Mouse (Mus musculus): ENCODE measurements around the gene Sorcs2. TPM values are rescaled to one million over a fixed set of nuclear protein-coding genes. Genes with fewer than 3 reads are reported as not detected.
A peak's percentile ranks its signal among the peaks of the same experiment; 100 is the strongest.

Gene Sorcs2
- 1 to 10 TPM; 8.3 to 8.7 TPM for total RNA-seq (2021)
- long read RNA-seq, experiment 1, partial matches to known transcripts = 2 of 7 reads
- long read RNA-seq, experiment 1, other reads (novel, unspliced or antisense) = 5 of 7 reads
- long read RNA-seq, experiment 2, full-length matches to known transcripts = 5 of 10 reads
- long read RNA-seq, experiment 2, partial matches to known transcripts = 1 of 10 reads
- long read RNA-seq, experiment 2, other reads (novel, unspliced or antisense) = 4 of 10 reads

GRCm38 (mm10) chr5:36397837-36398282, at the start of gene Sorcs2:
TSS of gene Sorcs2 (minus strand) at chr5:36398139.
- intact Hi-C loops (cut with DNase I; ENCODE audit: low total_unique reads) = loop anchor here (2.0 to 10.0 kb wide), 4 partner anchors 73 to 416 kb away; no protein-coding TSS in a partner anchor
- peak; percentile 89 for DNase-seq

GRCm38 (mm10) chr5:36446166-36446890, 48.4 kb upstream of the Sorcs2 start:
- DNase-seq = no peak
- intact Hi-C loops (cut with DNase I; ENCODE audit: low total_unique reads) = no loop called here

GRCm38 (mm10) chr5:36445028-36445427, 47.1 kb upstream of the Sorcs2 start:
- no peak for DNase-seq
- intact Hi-C loops (cut with DNase I; ENCODE audit: low total_unique reads) = no loop called here

- no peak for DNase-seq
- intact Hi-C loops (cut with DNase I; ENCODE audit: low total_unique reads) = no loop called here
Measured at GRCm38 (mm10) chr5:36444611-36445010, 46.7 kb upstream of the Sorcs2 start.

GRCm38 (mm10) chr5:36440741-36441140, 42.8 kb upstream of the Sorcs2 start:
- intact Hi-C loops (cut with DNase I; ENCODE audit: low total_unique reads) = no loop called here
- DNase-seq = no peak

GRCm38 (mm10) chr5:36436858-36437257, 38.9 kb upstream of the Sorcs2 start:
- intact Hi-C loops (cut with DNase I; ENCODE audit: low total_unique reads) = no loop called here
- DNase-seq = peak; percentile 23

- intact Hi-C loops (cut with DNase I; ENCODE audit: low total_unique reads) = no loop called here
- DNase-seq = no peak
Measured at GRCm38 (mm10) chr5:36434398-36434967, 36.5 kb upstream of the Sorcs2 start.

DNA sequence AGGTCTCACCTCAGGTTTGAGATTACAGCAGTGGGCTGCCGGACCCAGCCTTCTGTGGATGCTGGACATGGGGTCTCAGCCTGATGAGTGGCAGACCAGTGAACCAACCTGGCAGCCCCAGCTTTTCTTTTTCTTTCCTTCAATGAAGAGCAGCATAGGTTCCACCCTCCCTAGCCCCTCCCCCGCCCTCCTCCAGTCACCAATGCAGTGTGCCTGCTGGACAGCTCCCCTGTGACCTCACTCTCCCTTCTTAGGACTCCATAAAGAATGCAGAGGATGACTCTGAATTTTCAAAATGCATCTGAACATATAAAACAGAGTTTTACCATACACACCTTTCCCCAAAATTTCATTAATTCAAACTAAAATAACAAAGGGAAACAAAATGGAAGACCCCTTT, 33.8 kb upstream of the Sorcs2 start:
- DNase-seq = no peak
- intact Hi-C loops (cut with DNase I; ENCODE audit: low total_unique reads) = no loop called here

DNA sequence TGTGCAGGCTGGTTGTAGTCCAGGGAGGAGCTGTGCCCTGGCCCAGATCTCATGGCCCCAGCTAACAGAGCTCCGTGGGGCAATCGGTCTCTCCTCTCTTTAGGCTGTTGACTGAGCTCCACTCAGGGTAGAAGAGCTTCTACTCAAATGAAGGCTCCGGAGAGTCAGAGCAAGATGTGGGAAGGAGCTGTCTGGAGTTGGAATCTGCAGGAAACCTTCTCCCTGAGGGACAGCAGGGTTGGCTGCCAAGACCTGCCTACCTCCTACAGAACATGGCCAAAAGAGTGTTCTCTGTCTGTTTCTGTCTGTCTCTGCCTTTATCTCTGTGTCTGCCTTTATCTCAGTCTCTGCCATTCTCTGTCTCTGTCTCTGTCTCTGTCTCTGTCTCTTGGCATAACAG, 31.6 kb upstream of the Sorcs2 start:
- DNase-seq = no peak
- intact Hi-C loops (cut with DNase I; ENCODE audit: low total_unique reads) = no loop called here

- no peak for DNase-seq
- intact Hi-C loops (cut with DNase I; ENCODE audit: low total_unique reads) = no loop called here
Measured at GRCm38 (mm10) chr5:36427831-36428230, 29.9 kb upstream of the Sorcs2 start.

DNA sequence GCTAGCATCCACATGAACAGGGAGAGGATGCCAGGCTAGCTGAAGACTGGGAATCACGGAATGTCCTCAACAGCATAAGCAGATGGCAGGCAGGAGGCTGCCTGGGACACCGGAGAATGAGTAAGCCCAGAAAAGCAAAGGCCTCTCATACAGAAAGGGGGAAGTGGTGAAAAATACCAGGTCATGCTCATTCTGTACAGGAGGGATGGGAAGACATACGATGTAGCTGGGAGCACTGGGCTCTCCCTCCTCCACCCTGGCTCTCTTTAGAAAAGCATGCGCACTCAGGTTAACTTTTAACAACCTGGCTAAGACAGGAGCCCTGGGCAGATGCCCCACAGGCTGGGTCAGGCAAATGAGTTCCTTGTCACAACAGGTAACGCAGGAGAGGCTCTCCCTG, 28.5 kb upstream of the Sorcs2 start:
- intact Hi-C loops (cut with DNase I; ENCODE audit: low total_unique reads) = no loop called here
- DNase-seq = no peak

GRCm38 (mm10) chr5:36424676-36425075, 26.7 kb upstream of the Sorcs2 start:
- no peak for DNase-seq
- intact Hi-C loops (cut with DNase I; ENCODE audit: low total_unique reads) = no loop called here

GRCm38 (mm10) chr5:36422689-36423088, 24.8 kb upstream of the Sorcs2 start:
- no peak for DNase-seq
- intact Hi-C loops (cut with DNase I; ENCODE audit: low total_unique reads) = no loop called here

DNA sequence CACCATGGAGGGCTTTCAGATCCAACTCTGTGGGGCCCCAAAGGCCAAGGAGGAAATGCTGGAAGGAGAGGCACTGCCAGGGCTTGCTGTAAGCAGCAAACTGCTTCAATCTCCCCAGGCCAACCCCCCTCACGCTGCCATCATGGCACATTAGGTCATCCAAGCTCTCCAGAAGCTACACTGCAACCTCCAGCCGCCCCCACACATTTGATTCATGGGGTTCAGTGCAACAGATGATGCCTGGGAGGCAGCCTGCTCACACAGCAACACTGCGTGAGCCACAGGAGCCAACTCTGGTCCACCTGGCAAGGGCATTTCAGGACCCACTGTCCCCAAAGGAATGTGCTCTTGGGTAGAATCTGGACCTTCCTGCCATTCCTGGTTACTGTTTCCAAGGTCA, 21.9 kb upstream of the Sorcs2 start:
- DNase-seq = no peak
- intact Hi-C loops (cut with DNase I; ENCODE audit: low total_unique reads) = no loop called here

DNA sequence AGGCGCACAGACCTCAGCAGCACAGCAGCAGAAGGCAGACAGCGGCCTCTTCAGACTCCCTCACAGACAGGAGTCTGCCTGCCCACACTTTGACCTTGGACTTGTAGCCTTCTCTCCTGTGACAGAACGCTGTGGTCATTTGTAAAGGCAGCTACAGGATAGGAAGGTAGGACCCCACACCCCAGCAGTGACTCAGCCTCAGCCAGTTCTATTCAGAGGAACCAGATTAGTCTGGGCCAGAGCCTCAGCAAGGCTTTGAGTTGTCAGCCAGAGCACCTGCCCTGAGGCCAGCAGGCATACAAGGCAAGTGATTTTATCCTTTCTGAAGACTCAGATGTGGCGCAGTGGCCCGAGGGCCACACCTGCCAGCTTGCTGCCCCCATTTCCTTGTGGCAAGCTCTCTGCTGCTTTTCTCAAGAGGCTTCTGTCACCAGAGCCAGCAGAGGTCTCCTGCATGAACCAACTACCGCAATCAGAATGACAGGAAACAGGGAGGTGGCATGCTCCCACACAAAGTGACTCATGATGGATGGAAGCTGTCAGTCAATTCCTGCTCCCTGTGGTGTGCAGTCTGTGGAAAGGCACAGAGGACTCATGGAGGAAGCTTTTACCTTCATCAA, 16.9 kb upstream of the Sorcs2 start:
- DNase-seq = no peak
- intact Hi-C loops (cut with DNase I; ENCODE audit: low total_unique reads) = no loop called here

DNA sequence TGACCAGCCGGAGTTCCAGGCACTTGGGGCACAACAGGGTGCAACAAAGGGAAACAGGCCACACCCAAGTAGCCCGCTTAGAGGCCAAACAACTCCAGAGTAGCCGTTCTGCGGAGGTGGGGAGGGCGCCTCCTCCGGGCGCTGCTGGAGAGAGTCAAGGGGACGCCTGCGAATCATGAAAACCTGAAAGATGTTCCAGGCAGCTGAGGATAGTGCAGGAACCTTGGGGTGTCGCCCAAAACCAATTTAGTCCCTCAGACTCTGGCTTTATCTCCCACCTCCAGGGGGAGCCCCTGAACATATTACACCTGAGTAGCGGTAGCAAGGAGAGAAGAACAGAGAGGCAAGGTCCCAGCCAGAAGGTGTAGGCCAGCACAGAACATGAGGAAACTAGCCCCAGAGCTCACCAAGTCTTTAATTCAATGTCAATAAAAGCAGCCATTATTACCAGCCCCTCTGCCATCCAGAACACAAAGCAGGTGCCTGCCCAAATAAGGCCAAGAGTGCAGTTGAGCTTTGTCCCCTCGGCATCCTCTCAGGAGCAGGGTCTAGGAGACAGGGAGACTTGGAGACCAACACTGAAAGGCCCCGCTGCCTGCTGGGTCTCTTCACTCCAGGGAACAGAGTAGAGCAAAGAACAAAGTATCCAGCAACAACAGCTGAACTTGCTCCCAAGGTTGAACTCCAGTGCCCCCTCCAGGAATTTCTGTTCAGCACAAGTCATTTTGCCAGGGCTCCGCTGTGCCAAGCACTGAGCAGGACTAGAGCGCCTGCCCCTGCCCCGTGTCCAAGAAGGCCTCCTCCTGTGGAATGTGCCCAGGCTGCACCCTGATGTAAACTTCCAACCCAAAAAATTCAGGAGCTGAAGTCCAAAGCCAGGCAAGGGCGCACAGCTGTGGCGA, 775 bp upstream of the Sorcs2 start:
- DNase-seq = peak; percentile 70
- intact Hi-C loops (cut with DNase I; ENCODE audit: low total_unique reads) = loop anchor here (5.0 to 10.0 kb wide), 3 partner anchors 254 to 416 kb away; no protein-coding TSS in a partner anchor

- intact Hi-C loops (cut with DNase I; ENCODE audit: low total_unique reads) = loop anchor here (2.0 to 10.0 kb wide), 4 partner anchors 73 to 415 kb away; no protein-coding TSS in a partner anchor
- DNase-seq = no peak
Measured at GRCm38 (mm10) chr5:36397384-36397759, 567 bp downstream of the Sorcs2 start.

GRCm38 (mm10) chr5:36396491-36397383, 1.2 kb downstream of the Sorcs2 start:
- intact Hi-C loops (cut with DNase I; ENCODE audit: low total_unique reads) = loop anchor here (2.0 to 10.0 kb wide), 4 partner anchors 72 to 414 kb away; no protein-coding TSS in a partner anchor
- no peak for DNase-seq

Data from gastrocnemius, postnatal 14 days (tissue).